Mouse (Mus musculus): ENCODE results near the gene Slk. TPM values are rescaled to one million over a fixed set of nuclear protein-coding genes. Genes with fewer than 3 reads are reported as not detected.

Gene Slk
- total RNA-seq (2021), result 10 to 100 TPM; 51.3 to 55.7 TPM
- long read RNA-seq, experiment 1, full-length matches to known transcripts, result 27 of 40 reads
- long read RNA-seq, experiment 1, partial matches to known transcripts, result 9 of 40 reads
- long read RNA-seq, experiment 1, other reads (novel, unspliced or antisense), result 4 of 40 reads
- long read RNA-seq, experiment 2, full-length matches to known transcripts, result 25 of 33 reads
- long read RNA-seq, experiment 2, partial matches to known transcripts, result 2 of 33 reads
- long read RNA-seq, experiment 2, other reads (novel, unspliced or antisense), result 6 of 33 reads

DNA sequence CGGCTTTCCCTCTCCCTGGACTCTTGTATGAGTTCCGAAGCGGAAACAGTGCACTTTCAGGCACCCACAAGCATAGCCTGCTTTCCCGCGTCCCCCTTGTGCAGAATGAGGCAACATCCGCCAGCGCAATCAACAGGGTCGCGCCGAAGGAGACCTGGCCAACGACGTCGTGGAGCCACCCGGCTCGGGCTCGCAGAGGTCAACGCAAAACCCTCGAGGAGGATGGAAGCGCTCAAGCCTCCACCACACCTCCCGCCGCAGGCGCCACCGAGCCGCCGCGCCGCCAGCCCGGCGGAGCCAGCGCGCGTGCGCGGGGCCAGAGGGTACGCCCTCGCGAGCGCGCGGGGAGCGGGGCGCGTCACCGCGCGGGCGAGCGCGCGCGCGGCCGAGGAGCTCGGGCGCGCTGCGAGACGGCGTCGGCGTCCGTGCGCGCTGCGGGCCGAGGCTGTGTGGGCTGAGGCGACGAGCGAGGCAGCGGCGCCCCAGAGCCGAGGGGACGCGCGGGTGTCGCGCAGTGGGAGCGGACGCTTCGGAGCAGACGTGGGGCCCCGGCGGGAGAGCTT lies at the start of gene Slk:
Gene Slk (plus strand): TSS at position 454 of the 563 bp plus-strand sequence.
- no peak for TF ChIP-seq CTCF (IDR thresholded peaks at IDR 0.05)
- DNase-seq (ENCODE audit: extremely low spot score in 1 of 2, low spot score in 2 of 2), result peak; percentile 80 to 84
- Histone ChIP-seq H3K27ac (peak within 1 kb of the TSS; percentile 86), H3K4me3 (peak within 1 kb of the TSS; percentile 78)
- intact Hi-C loops (cut with DNase I), result loop anchor here (2.0 kb wide), 1 partner anchor 43 kb away; the partner anchor contains the start of gene Stn1

DNA sequence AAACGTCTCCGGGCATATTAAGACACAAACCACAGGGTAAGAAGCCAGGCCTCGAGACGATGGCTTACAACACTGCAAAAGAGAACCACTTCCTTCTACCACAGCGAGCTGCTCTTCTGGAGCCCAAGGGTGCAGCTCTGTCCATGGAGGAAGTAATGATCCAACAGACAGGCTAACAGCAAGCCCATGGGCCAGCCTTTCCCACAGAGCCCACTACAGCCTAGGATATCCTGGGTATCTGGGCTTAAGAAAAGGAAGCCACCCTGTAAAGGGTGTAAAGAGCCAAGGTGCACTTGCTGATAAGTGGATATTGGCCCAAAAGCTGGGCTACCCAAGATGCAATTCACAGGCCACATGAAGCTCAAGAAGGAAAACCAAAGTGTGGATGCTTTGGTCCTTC lies 48.2 kb upstream of the Slk start:
- Histone ChIP-seq H3K27ac (no peak overlapping the region), H3K4me3 (no peak overlapping the region)
- intact Hi-C loops (cut with DNase I), result loop anchor here (10.0 kb wide), 1 partner anchor 203 kb away; the partner anchor contains the start of gene Sfr1
- no peak for TF ChIP-seq CTCF (IDR thresholded peaks at IDR 0.05)
- no peak for DNase-seq (ENCODE audit: extremely low spot score in 1 of 2, low spot score in 2 of 2)

DNA sequence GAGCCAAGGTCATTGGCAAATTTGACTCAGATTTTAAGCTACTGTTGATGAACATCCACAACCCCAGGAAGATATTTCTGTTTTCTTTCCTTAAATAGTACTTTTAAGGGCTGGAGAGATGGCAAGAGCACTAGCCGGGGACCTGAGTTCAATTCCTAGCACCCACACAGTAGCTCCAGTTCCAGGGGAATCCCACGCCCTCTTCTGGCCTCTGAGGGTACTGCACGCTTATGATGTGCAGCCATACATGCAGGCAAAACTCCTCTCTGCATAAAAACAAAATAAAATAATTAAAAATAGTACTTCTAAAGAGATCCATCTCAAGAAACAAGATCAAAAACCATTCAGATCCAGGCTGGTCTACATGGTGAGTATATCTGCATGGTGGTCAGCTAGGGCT lies 47.0 kb upstream of the Slk start:
- peak; percentile 33 for TF ChIP-seq CTCF (IDR thresholded peaks at IDR 0.05)
- DNase-seq (ENCODE audit: extremely low spot score in 1 of 2, low spot score in 2 of 2), result no peak
- intact Hi-C loops (cut with DNase I), result loop anchor here (10.0 kb wide), 1 partner anchor 202 kb away; the partner anchor contains the start of gene Sfr1
- no peak overlapping the region for H3K27ac ChIP-seq
- H3K4me3 ChIP-seq, result no peak overlapping the region

DNA sequence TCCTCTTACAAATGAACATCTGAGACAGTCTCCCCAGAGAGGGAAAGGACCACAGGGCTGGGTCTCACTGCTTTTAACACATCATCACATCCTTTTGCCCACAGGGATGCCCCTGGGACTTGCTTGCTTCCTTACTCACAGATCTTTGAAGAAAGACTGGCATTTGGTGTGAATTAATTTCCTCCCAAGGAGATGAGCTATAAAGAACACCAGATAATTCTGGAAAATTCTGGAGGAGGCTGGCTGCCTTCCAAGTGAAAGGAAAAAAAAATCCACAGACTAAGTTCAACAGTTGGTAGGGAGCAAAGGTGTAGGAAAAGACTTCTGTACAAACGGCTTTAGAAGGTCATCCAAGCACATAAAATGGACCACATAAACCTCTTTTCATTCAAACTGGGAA lies 45.3 kb upstream of the Slk start:
- no peak for DNase-seq (ENCODE audit: extremely low spot score in 1 of 2, low spot score in 2 of 2)
- no peak for TF ChIP-seq CTCF (IDR thresholded peaks at IDR 0.05)
- Histone ChIP-seq H3K27ac (no peak overlapping the region), H3K4me3 (no peak overlapping the region)
- intact Hi-C loops (cut with DNase I), result loop anchor here (10.0 kb wide), 1 partner anchor 201 kb away; the partner anchor contains the start of gene Sfr1

DNA sequence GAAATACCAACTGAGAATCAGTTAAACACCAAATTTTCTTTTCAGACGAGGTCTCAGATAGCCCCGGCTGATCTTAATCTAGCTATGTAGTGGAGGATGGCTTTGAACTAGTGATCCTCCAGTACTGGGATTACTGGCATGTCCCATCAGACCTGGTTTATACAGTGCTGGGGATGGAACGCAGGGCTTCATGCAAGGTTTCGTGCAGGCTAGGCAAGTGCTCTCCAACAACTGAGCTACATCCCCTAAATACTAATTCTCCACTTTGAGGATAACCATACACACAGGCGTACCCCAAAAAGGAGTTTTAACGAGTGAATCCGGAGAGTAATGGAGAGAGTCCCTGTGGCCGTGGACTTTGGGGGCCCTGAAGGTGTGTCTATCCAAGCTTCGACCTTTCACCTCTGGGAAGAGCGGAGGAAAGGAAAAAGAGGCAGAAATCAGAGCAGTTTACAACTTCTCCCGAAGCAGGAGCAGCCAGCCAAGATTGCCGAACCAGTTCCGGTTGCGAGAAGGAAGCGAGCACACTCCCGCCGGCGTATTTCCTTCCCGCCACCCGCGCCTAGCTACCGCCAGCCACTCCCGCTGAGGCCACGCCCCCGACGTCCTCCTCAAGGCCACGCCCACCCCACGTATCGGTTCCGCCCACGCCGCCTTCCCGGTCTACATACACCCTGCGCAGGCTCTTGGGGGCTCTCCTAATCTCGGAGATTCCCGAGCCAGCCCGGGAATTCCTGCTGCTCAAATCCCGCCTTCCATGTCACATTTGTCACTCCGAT lies 42.8 kb upstream of the Slk start:
- H3K27ac ChIP-seq, result peak overlapping the region; percentile 88
- DNase-seq (ENCODE audit: extremely low spot score in 1 of 2, low spot score in 2 of 2), result peak; percentile 97
- intact Hi-C loops (cut with DNase I), result loop anchor here (2.0 to 10.0 kb wide), 2 partner anchors 42 to 198 kb away; partner anchors contain the start of genes Sfr1 and Slk

DNA sequence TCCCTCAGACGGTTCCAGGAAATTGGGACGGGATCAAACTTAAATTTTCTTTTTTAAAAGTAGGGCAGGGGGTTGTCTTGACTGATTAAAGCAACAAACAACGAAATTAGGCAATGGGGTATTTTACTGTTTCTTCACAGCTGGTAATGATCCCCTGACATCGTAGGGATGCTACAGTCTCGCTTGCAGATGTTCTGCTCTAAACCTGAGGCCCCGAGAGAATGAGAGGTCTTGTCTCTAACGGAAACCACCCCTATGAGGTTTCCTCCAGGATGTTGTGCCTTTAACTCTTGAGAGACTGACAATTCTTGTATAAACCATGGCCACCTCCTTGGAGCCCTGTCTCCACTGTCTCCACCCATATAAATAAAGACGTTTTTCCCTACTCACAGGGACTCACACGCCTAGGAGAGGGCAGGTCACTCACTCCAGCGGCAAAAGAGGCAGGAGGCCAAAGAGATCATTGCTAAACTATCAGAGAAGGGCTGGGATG lies 42.1 kb upstream of the Slk start, which contains the start of gene Stn1:
Gene Stn1 (minus strand): TSS at position 208 of the 493 bp plus-strand sequence.
- no peak for DNase-seq (ENCODE audit: extremely low spot score in 1 of 2, low spot score in 2 of 2)
- H3K4me3 ChIP-seq, result peak within 1 kb of the TSS; percentile 63
- intact Hi-C loops (cut with DNase I), result loop anchor here (2.0 to 10.0 kb wide), 2 partner anchors 41 to 197 kb away; partner anchors contain the start of genes Sfr1 and Slk
- TF ChIP-seq CTCF (IDR thresholded peaks at IDR 0.05), result no peak
- H3K27ac ChIP-seq, result peak within 1 kb of the TSS; percentile 88

More for the DNA sequence above, 42.8 kb upstream of the Slk start:
- no peak for TF ChIP-seq CTCF (IDR thresholded peaks at IDR 0.05)
- H3K4me3 ChIP-seq, result peak overlapping the region; percentile 63

DNA sequence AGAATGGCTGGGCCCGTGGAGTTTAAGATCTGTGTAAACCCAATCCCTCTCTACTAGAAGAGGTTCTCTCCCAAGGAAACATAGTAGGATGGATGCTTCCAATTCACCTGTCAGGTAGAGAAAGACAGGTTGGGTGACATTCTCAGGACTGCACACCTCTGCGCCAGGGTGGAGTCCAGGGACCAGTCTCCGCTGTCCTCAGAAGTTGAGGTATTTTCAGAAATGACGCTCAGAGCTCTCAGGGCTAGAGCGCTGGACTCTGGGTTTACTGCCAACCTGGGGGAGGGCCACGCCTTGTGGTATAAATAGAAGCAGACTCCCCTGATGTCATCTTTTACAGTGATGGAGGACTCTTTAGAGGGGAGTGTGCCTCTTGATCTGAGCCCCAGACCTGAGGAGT lies 41.6 kb upstream of the Slk start:
- intact Hi-C loops (cut with DNase I), result loop anchor here (2.0 to 10.0 kb wide), 2 partner anchors 41 to 197 kb away; partner anchors contain the start of genes Sfr1 and Slk
- Histone ChIP-seq H3K4me3 (peak overlapping the region; percentile 63; the same call in 1 of the 2 replicates), H3K27ac (peak overlapping the region; percentile 88)
- TF ChIP-seq CTCF (IDR thresholded peaks at IDR 0.05), result no peak
- DNase-seq (ENCODE audit: extremely low spot score in 1 of 2, low spot score in 2 of 2), result no peak

DNA sequence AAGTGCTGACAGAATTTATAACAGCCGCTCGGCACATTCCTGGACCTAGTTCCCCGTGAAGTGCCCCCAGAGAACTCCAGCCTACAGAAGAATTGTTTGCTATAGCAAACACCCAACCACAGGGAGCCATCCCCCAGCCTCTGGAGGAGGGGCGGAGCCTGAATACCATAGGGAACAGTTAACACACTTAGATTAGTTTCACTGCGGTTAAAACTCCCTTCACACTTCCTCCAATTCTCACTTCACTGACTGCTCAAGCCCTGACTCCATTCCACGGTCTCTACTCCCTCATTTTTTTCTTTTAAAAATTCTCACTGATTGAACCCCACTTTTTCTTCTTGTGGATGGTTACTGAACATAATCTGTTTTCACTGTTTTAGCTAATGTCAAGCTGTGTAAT lies 40.7 kb upstream of the Slk start:
- H3K4me3 ChIP-seq, result no peak overlapping the region
- intact Hi-C loops (cut with DNase I), result loop anchor here (10.0 kb wide), 1 partner anchor 196 kb away; the partner anchor contains the start of gene Sfr1
- no peak for DNase-seq (ENCODE audit: extremely low spot score in 1 of 2, low spot score in 2 of 2)
- H3K27ac ChIP-seq, result no peak overlapping the region
- TF ChIP-seq CTCF (IDR thresholded peaks at IDR 0.05), result no peak

DNA sequence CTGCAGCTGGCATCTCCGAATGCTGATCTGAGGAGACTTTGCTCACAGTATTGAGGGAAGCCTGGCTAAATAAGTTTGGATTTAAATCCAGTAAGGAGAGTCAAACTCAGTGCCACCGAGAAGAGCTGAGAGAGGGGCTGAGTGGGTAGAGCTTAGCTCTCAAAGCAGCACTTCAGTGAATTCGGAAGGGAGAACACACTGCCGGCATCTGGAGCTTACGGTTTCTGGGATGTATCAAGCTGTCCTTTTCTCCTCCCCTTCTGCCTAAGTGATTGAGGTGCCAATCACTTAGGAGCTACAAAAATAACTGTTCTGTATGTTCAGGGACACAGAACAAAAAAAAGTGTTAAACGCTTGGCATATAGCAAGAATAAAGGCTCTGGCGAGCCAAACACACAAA lies 37.0 kb upstream of the Slk start:
- Histone ChIP-seq H3K4me3 (no peak overlapping the region), H3K27ac (peak overlapping the region; percentile 48)
- intact Hi-C loops (cut with DNase I), result no loop called here
- DNase-seq (ENCODE audit: extremely low spot score in 1 of 2, low spot score in 2 of 2), result no peak
- TF ChIP-seq CTCF (IDR thresholded peaks at IDR 0.05), result no peak

DNA sequence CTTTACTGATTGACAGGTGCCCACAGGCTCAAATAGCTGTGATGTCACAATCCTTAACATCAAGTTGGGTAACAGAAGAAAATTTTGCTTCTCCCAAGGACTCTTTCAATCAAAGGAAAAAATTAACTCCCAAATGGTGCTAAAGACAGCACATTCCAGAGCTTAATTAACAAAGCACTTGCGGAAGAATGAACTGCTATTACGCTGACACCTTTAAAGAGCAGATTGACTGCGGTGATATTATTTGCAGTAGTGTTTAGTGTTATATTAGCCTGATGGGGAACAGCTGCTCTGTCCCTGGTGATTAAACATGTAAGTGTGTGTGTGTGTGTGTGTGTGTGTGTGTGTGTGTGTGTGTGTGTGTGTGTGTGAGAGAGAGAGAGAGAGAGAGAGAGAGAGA lies 34.4 kb upstream of the Slk start:
- intact Hi-C loops (cut with DNase I), result no loop called here
- no peak for DNase-seq (ENCODE audit: extremely low spot score in 1 of 2, low spot score in 2 of 2)
- no peak for TF ChIP-seq CTCF (IDR thresholded peaks at IDR 0.05)
- no peak overlapping the region for H3K4me3 ChIP-seq
- no peak overlapping the region for H3K27ac ChIP-seq

DNA sequence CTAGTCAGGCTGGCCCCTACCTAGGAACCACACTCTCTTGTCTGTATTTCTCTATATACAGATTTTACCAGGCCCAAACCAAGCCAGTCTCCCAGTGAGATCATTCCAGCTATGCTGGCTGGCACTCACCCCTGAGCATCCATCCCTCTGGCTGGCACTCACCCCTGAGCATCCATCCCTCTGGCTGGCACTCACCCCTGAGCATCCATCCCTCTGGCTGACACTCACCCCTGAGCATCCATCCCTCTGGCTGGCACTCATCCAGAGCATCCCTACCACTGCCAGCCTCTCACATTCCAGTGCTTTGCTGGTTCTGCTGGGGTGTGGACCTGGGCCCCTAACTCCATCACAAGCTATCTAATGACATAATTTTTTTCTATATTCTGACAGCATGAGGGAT lies 34.0 kb upstream of the Slk start:
- Histone ChIP-seq H3K4me3 (no peak overlapping the region), H3K27ac (no peak overlapping the region)
- no peak for TF ChIP-seq CTCF (IDR thresholded peaks at IDR 0.05)
- intact Hi-C loops (cut with DNase I), result no loop called here
- no peak for DNase-seq (ENCODE audit: extremely low spot score in 1 of 2, low spot score in 2 of 2)
